Mouse (Mus musculus) kidney, embryonic 16.5 days (tissue): Measurements from ENCODE around the gene Fndc1. TPM values are rescaled to one million over a fixed set of nuclear protein-coding genes. Genes with fewer than 3 reads are reported as not detected.
A peak's percentile ranks its signal among the peaks of the same experiment; 100 is the strongest.

Source experiments
- ATAC-seq: fragments of 200-750 bp; cut with Nextera tagmentation; 2 replicates; pipeline ENCODE4 v1.8.0; 2017; ENCODE audit warnings: moderate TSS enrichment; ENCODE audit not compliant: low FRiP score, low TSS enrichment
- H3K27ac ChIP-seq: fragments of 300-500 bp; sonication (generic); 2 replicates; pipeline ENCODE4 v1.5.1; 2014; ENCODE audit warnings: low read length
- H3K27me3 ChIP-seq: fragments of 300-500 bp; sonication (generic); 2 replicates; pipeline ENCODE4 v1.6.1; 2014; ENCODE audit warnings: low read length, control low read depth, mixed read lengths; ENCODE audit not compliant: insufficient read depth
- H3K36me3 ChIP-seq: fragments of 300-500 bp; sonication (generic); 2 replicates; pipeline ENCODE4 v1.6.1; 2014; ENCODE audit warnings: low read length, control low read depth, mixed read lengths; ENCODE audit not compliant: insufficient read depth
- H3K4me1 ChIP-seq: fragments of 300-500 bp; sonication (generic); 2 replicates; pipeline ENCODE4 v1.6.1; 2014; ENCODE audit warnings: low read length, control low read depth, mixed read lengths; ENCODE audit not compliant: insufficient read depth
- H3K4me2 ChIP-seq: fragments of 300-500 bp; sonication (generic); replicated peaks from 2 replicates; pipeline ENCODE4 v1.6.1; 2014; ENCODE audit warnings: low read depth, low read length
- H3K4me3 ChIP-seq: fragments of 300-500 bp; sonication (generic); 2 replicates; pipeline ENCODE4 v1.5.1; 2014; ENCODE audit warnings: mild to moderate bottlenecking, low read length
- H3K9ac ChIP-seq: fragments of 300-500 bp; sonication (generic); replicated peaks from 2 replicates; pipeline ENCODE4 v1.6.1; 2014; ENCODE audit warnings: low read length
- H3K9me3 ChIP-seq: fragments of 300-500 bp; sonication (generic); 2 replicates; pipeline ENCODE4 v1.6.1; 2016; ENCODE audit warnings: low read length, control low read depth
- WGBS: fragments of 180-500 bp; shearing (Covaris S2); extraction: QIAGEN DNeasy Blood & Tissue Kit; methylation state at CpG from one replicate; pipeline ENCODE4 v1.1.7; 2014; 5-methylcytosine and 5-hydroxymethylcytosine counted together
- polyA plus RNA-seq: library from polyadenylated mRNA; unstranded; fragments of >200 nt; fragmentation: Nextera tagmentation; extraction: Ambion mirVana; gene quantifications from 2 replicates; pipeline ENCODE4 v1.2.1, GENCODE M21; 2015

Gene Fndc1
- 2.5 and 5.1 TPM in 2 replicates for polyA plus RNA-seq

- peaks cover 9% of the 10 kb centered on the region; the same call in 1 of the 2 replicates for H3K4me1 ChIP-seq
- H3K4me2 ChIP-seq: peak within 1 kb of the TSS; percentile 96
- peak; percentile 83 for ATAC-seq
- no peaks in the 10 kb centered on the region for H3K9me3 ChIP-seq
- peaks cover 41% of the 10 kb centered on the region for H3K27me3 ChIP-seq
- H3K4me3 ChIP-seq: peak within 1 kb of the TSS; percentile 55
- H3K9ac ChIP-seq: peak within 1 kb of the TSS; percentile 63
- WGBS: under 1% methylated on average over 60 of the region's 60 CpGs
- no peaks in the 10 kb centered on the region for H3K36me3 ChIP-seq
- no peak within 1 kb of the TSS for H3K27ac ChIP-seq
These were observed at the start of gene Fndc1 for GRCm38 (mm10) chr17:7826819-7827515. TSS of gene Fndc1 (minus strand) at chr17:7827302.

GRCm38 (mm10) chr17:7876541-7876940, 49.4 kb upstream of the Fndc1 start:
- Histone ChIP-seq H3K36me3 (no peaks in the 10 kb centered on the region), H3K9ac (no peak overlapping the region), H3K27me3 (no peaks in the 10 kb centered on the region), H3K27ac (no peak overlapping the region; the same call in 1 of the 2 replicates), H3K4me1 (peaks cover 17% of the 10 kb centered on the region; the same call in 1 of the 2 replicates), H3K4me2 (peak overlapping the region; percentile 32; the same call in 1 of the 2 replicates), H3K9me3 (no peaks in the 10 kb centered on the region), H3K4me3 (no peak overlapping the region)
- no peak for ATAC-seq
- 81% methylated on average over 13 of the region's 13 CpGs for WGBS

- peak overlapping the region; percentile 32 for H3K4me2 ChIP-seq
- WGBS: 19% methylated on average over 12 of the region's 12 CpGs
- no peaks in the 10 kb centered on the region for H3K27me3 ChIP-seq
- H3K36me3 ChIP-seq: no peaks in the 10 kb centered on the region
- peaks cover 17% of the 10 kb centered on the region; the same call in 1 of the 2 replicates for H3K4me1 ChIP-seq
- ATAC-seq: peak; percentile 90
- no peaks in the 10 kb centered on the region for H3K9me3 ChIP-seq
- H3K27ac ChIP-seq: peak overlapping the region; percentile 54; the same call in 1 of the 2 replicates
- no peak overlapping the region for H3K9ac ChIP-seq
- H3K4me3 ChIP-seq: no peak overlapping the region
These were observed 48.9 kb upstream of the Fndc1 start for GRCm38 (mm10) chr17:7875941-7876461.

GRCm38 (mm10) chr17:7874776-7875531, 47.9 kb upstream of the Fndc1 start:
- 83% methylated on average over 21 of the region's 21 CpGs for WGBS
- Histone ChIP-seq H3K9ac (no peak overlapping the region), H3K27ac (peak overlapping the region; percentile 52; the same call in 1 of the 2 replicates), H3K36me3 (no peaks in the 10 kb centered on the region), H3K9me3 (no peaks in the 10 kb centered on the region), H3K4me2 (no peak overlapping the region; the same call in 1 of the 2 replicates), H3K4me1 (peaks cover 17% of the 10 kb centered on the region; the same call in 1 of the 2 replicates), H3K4me3 (no peak overlapping the region), H3K27me3 (no peaks in the 10 kb centered on the region)
- ATAC-seq: no peak

GRCm38 (mm10) chr17:7873382-7873781, 46.3 kb upstream of the Fndc1 start:
- Histone ChIP-seq H3K27me3 (no peaks in the 10 kb centered on the region), H3K27ac (no peak overlapping the region), H3K9me3 (no peaks in the 10 kb centered on the region), H3K4me1 (peaks cover 17% of the 10 kb centered on the region; the same call in 1 of the 2 replicates), H3K4me3 (no peak overlapping the region), H3K36me3 (no peaks in the 10 kb centered on the region), H3K9ac (0 out of 2 replicates have a peak overlapping the region, but pooled peaks have one; percentile 33), H3K4me2 (no peak overlapping the region)
- WGBS: 76% methylated on average over 6 of the region's 7 CpGs
- ATAC-seq: no peak

GRCm38 (mm10) chr17:7871800-7872199, 44.7 kb upstream of the Fndc1 start:
- Histone ChIP-seq H3K4me3 (no peak overlapping the region), H3K36me3 (no peaks in the 10 kb centered on the region), H3K4me2 (no peak overlapping the region), H3K27ac (no peak overlapping the region), H3K9ac (no peak overlapping the region), H3K4me1 (peaks cover 14% of the 10 kb centered on the region; the same call in 1 of the 2 replicates), H3K27me3 (no peaks in the 10 kb centered on the region), H3K9me3 (no peaks in the 10 kb centered on the region)
- ATAC-seq: no peak
- WGBS: 70% methylated on average over 10 of the region's 10 CpGs

GRCm38 (mm10) chr17:7870862-7871605, 43.9 kb upstream of the Fndc1 start:
- 83% methylated on average over 6 of the region's 6 CpGs for WGBS
- no peak for ATAC-seq

GRCm38 (mm10) chr17:7869114-7869513, 42.0 kb upstream of the Fndc1 start:
- H3K4me1 ChIP-seq: no peaks in the 10 kb centered on the region
- no peak overlapping the region for H3K9ac ChIP-seq
- no peak for ATAC-seq
- H3K9me3 ChIP-seq: no peaks in the 10 kb centered on the region
- H3K4me3 ChIP-seq: no peak overlapping the region
- no peaks in the 10 kb centered on the region for H3K36me3 ChIP-seq
- H3K27ac ChIP-seq: no peak overlapping the region
- no peak overlapping the region for H3K4me2 ChIP-seq
- WGBS: 74% methylated on average over 7 of the region's 7 CpGs
- no peaks in the 10 kb centered on the region for H3K27me3 ChIP-seq

More at GRCm38 (mm10) chr17:7870862-7871605, 43.9 kb upstream of the Fndc1 start:
- H3K27me3 ChIP-seq: no peaks in the 10 kb centered on the region
- no peaks in the 10 kb centered on the region for H3K36me3 ChIP-seq
- H3K4me1 ChIP-seq: peaks cover 9% of the 10 kb centered on the region; the same call in 1 of the 2 replicates
- H3K9ac ChIP-seq: no peak overlapping the region
- no peak overlapping the region for H3K4me2 ChIP-seq
- H3K4me3 ChIP-seq: no peak overlapping the region
- H3K9me3 ChIP-seq: no peaks in the 10 kb centered on the region
- H3K27ac ChIP-seq: no peak overlapping the region

- no peaks in the 10 kb centered on the region for H3K4me1 ChIP-seq
- H3K4me2 ChIP-seq: 0 out of 2 replicates have a peak overlapping the region, but pooled peaks have one; percentile 23
- no peaks in the 10 kb centered on the region for H3K36me3 ChIP-seq
- peak; percentile 81 for ATAC-seq
- H3K4me3 ChIP-seq: no peak overlapping the region
- H3K9me3 ChIP-seq: no peaks in the 10 kb centered on the region
- no peak overlapping the region for H3K27ac ChIP-seq
- no peak overlapping the region for H3K9ac ChIP-seq
- no peaks in the 10 kb centered on the region for H3K27me3 ChIP-seq
- WGBS: 8% methylated on average over 4 of the region's 4 CpGs
These were observed 41.5 kb upstream of the Fndc1 start for GRCm38 (mm10) chr17:7868631-7869030.
